Mouse (Mus musculus) neural tube, embryonic 10.5 days (tissue): ENCODE results near the gene Slc25a15.
A peak's percentile ranks its signal among the peaks of the same experiment; 100 is the strongest.

ENCODE experiments used
- DNase-seq: peaks from one replicate; pipeline ENCODE4 v3.0.0-alpha.2; 2017; ENCODE audit warnings: low spot score; ENCODE audit errors: extremely low spot score

Gene Slc25a15

GRCm38 (mm10) chr8:22398142-22398951 is at the start of gene Slc25a15:
Slc25a15 (minus strand) TSS chr8:22398597.
- peak; percentile 93 for DNase-seq

- DNase-seq, result no peak
Observed at GRCm38 (mm10) chr8:22411971-22412370, 13.6 kb upstream of the Slc25a15 start.

DNA sequence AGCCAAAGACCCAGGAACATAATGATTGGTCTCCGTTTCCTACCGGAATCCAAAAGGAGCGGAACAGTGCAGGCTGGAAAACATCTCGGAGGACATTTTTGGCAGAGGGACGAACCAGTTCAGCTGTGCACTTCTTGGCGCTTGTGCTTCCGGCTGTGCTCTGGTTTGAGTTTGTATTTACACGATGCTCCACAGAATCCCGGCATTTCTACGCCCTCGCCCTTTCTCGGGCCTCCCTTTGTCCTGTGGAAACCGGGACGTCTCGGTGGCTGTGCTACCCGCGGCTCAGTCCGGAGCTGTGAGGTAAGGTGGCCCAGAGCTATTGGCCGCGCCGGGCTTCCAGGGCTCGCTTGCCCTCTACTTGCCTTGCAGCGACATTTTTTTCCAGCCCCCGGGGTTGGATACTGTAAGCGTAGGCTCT is 12.9 kb upstream of the Slc25a15 start, which contains the start of gene Mrps31:
Gene Mrps31, plus strand, starts transcription at position 80 of the 421 bp plus-strand sequence.
- DNase-seq, result peak; percentile 78

DNA sequence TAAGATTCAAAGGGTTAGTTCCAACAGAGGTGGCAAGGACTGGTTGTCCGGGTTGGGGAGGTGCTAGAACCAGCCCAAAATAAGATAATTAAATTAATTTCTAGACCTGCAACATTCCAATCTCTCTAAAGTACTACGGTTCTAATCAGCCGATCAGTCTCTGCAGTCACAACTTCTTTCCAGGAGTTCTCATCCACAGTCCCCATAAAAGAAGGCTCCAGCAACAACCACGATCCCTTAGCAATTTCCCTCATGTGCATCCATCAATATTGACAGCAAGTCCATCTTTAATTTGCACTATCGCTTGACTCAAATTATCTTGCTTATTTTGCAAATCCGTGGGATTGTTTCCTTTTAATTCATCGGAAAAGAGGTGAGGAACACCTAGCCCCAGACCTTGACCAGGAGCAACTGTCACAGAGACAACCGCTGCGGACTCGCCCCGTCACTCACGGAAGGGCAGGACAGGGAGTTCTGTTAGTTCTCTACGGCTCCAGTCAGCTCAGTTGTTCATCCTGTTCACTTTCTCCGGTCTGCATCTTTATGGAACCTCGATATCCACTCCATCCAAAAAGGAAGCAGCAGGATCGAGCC is 12.4 kb upstream of the Slc25a15 start:
- DNase-seq, result no peak

DNA sequence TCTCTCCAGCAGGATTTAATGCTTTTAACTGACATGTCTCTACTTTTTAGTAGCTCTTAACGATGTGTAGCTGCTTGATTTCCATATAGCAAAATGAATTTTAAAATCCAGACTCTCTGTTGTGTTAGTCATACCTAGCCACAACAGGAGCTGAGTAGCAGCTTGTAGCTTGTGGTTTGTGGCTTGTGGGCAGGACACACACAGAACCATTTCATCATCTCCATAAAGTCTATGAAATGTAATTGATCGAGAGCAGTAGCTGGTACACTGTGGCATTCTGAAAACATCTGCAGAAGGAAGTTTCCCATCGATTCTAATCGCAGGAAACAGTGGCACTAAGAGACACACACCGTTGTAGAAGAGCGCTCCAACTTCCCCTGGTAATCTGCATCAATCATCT is 7.3 kb upstream of the Slc25a15 start:
- no peak for DNase-seq

DNA sequence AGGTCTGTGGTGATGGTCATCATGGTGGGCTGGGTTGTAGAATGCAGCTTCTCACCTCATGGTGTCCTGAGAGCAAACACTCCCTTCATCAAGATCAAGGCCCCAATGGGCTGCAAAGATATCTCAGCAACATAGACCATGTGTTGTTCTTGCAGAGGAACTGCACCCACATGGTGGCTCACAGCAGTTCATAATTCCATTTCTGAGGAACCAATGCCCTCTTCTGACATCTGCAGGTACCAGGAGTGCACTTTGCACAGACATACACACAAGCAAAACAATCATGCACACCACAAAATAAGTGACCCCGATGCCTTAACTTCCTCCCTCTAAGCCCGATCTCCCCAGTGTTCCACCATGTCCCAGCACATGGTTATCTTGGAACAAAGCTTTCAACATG is 4.8 kb upstream of the Slc25a15 start:
- no peak for DNase-seq

- no peak for DNase-seq
Observed at GRCm38 (mm10) chr8:22400593-22400992, 2.2 kb upstream of the Slc25a15 start.

GRCm38 (mm10) chr8:22399285-22399880 is 986 bp upstream of the Slc25a15 start:
- no peak for DNase-seq

GRCm38 (mm10) chr8:22397811-22398141 is 621 bp downstream of the Slc25a15 start:
- no peak for DNase-seq

DNA sequence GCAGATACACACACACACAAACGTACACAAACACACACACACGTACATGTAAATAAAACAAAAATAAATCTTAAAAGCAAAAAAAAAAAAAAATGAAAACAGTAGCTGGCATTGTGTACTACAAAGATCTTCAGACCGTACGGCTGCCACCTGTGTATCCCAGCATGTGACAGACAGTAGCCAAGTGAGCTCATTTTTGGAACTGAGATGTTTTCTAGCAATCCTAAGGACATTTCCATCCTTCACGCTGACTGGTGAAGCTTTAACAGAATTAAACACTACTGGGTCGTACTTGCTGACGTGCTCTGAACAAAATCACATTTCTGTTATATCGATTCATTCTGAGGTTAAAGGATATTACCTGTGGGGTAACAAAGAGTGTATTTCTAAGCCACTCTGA is 3.1 kb downstream of the Slc25a15 start:
- no peak for DNase-seq

- no peak for DNase-seq
Observed at GRCm38 (mm10) chr8:22394471-22394870, 3.9 kb downstream of the Slc25a15 start.

- DNase-seq, result no peak
Observed at GRCm38 (mm10) chr8:22390766-22391463, 7.5 kb downstream of the Slc25a15 start.

DNA sequence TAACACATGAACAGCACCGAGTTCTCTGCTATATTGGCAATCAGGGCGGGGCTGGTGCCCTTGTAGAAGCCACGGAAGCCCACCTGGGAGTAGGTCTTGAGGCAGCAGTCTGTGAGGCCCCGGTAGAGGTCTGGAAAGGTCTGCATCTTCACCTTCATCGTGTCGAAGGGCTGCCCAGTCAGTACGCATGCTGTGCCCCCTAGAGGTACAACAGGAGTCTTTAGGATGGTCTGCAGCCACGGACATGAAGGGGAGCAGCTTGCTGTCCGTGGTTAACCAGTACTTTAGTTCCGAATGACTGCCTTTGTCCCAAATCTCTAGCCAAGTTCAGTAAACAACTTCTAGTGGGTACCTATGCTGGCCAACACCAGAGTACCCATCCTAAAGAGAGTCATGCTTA is 8.5 kb downstream of the Slc25a15 start:
- DNase-seq, result no peak

DNA sequence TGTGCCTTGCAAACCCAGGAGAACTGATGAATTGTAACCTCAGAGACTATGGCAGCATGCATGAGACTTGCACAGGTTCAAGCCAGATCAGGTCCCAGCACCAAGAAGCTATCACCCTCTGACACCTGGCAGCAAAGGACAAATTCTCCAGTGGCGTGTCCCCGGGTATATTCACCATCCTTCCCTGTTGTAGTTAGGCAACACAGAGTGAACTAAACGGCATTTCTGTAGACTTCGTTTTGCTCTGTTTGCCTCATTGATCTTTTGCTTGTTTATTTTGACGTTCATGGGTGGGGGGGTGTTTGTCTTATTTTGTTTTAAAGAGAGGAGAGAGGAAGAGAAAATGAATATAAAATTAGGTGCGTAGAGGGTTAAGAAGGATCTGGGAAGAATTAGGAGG is 13.2 kb downstream of the Slc25a15 start:
- DNase-seq, result no peak

DNA sequence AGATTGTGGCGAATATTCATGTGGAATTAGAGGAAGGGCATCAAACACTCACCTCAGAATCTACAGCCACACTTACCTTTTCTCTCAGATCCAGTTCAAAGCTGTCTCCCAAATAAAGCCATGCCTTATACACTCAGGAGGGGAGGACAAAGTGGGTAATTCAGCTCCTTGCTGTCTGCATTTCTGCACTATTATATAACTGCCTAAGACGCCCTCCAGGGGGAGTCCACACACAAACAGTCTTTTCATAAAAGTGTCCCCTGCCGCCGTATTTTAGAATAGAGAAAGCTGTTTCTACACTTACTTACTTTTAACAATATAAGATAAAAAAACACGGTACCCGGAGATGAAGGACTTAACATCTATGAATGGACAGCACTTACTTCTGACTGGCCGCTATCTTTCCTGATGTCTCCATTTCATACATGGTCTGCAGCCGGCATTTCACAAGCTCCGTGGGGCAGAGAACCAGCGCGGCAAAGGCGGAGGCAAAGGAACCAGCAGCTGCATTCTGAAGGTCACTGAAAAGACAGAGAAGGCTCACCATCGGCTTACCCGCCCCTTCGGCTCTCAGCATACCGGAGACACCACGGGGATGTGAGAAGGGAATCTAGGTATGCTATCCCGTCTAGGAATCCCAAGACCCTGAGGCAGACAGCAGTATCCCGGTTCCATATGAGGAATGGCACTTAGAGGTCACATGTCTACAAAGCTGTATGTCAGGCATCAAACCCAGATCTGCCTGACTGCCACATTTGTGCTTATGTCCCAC is 15.4 kb downstream of the Slc25a15 start:
- no peak for DNase-seq

- no peak for DNase-seq
Observed at GRCm38 (mm10) chr8:22380934-22381333, 17.5 kb downstream of the Slc25a15 start.

- DNase-seq, result peak; percentile 49
Observed at GRCm38 (mm10) chr8:22376903-22377302, 21.5 kb downstream of the Slc25a15 start.

GRCm38 (mm10) chr8:22376311-22376710 is 22.1 kb downstream of the Slc25a15 start:
- no peak for DNase-seq

- DNase-seq, result no peak
Observed at GRCm38 (mm10) chr8:22359882-22360281, 38.5 kb downstream of the Slc25a15 start.

DNA sequence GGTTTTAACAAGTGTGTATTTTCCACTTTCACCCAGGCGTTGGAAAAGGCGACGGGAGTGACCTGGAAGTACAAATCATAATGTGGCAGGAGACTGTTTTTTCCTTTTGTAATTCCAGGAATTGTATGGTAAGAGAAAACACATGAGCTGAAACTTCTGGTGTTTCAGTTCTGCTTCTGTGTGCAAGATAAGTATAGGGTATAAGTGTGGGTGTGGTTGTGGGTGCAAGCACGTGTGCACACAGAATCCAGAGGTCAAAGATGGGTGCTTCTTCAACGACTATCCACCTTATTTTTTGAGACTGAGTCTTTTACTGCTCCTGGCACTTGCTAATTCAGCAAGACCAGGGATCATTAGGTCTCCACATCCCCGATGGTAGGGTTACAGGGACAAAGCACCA is 39.0 kb downstream of the Slc25a15 start:
- no peak for DNase-seq

DNA sequence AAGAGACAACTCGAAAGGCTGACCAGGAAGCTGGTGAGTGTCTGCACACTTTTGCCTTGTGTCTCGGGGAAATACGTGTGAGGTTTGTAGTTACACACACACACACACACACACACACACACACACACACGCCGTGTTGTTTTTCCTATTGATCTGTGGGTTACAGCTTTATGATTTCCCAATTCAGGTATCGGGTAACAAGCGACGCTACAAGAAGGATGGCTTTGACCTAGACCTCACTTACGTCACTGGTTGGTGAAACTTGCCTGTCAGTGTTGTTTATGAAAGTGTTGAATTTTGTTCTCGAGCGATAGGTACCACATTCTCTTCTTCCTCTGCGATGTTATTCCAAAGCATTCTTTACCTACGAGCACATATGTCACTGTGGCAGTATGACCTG is 63.0 kb downstream of the Slc25a15 start:
- DNase-seq, result no peak
